Mouse (Mus musculus): ENCODE data around the gene Vmn1r90.

- no peak for TF ChIP-seq CTCF (IDR thresholded peaks at IDR 0.05; ENCODE audit: low read depth, low read length)
- TF ChIP-seq EP300 (IDR thresholded peaks at IDR 0.05; ENCODE audit: insufficient read depth, low read depth, low read length), result no peak
- no peak for TF ChIP-seq POLR2A (IDR thresholded peaks at IDR 0.05; ENCODE audit: insufficient read depth, low read length)
These were observed at the start of gene Vmn1r90 for GRCm38 (mm10) chr7:14563406-14563805.
